Mouse (Mus musculus) ovary, adult 2 months (tissue): ENCODE results near the gene Ptk6. TPM values are rescaled to one million over a fixed set of nuclear protein-coding genes. Genes with fewer than 3 reads are reported as not detected.

ENCODE experiments used
- polyA plus RNA-seq: library from polyadenylated mRNA; depleted of rRNA; stranded (reverse); fragments of >200 nt; gene quantifications from 2 replicates; pipeline ENCODE4 v1.2.3, GENCODE M21; 2012; rRNA removed

Gene Ptk6
- polyA plus RNA-seq, result 0.07 and 0.08 TPM in 2 replicates

DNA sequence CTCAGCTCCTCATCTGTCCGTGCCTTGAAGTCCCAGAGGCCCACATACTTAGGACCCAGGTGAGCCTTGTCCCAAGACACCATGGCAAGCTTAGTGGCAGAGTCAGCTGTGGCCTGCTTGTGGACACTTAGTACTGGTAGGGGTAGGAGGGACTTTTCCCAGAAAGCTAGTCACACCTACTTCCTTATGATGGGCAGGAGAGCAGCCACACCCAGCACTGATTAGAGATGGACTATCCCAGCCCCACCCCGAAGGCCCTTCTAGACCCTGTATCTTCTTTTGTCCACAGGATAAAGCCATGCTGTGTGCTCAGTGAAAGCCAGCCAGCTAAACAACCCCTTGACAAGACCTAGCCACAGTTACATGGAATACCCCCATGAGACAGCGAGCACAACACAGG lies at the start of gene Ptk6:
Ptk6 (minus strand) TSS at position 368 of the 400 bp plus-strand sequence.

GRCm38 (mm10) chr2:181241602-181242313 lies 39.2 kb upstream of the Ptk6 start, which contains the start of gene Helz2:
Helz2 (minus strand) TSS chr2:181242027.

GRCm38 (mm10) chr2:181219538-181220216 lies 17.1 kb upstream of the Ptk6 start, which contains the start of gene Fndc11:
Fndc11 (plus strand) TSS chr2:181220013.

GRCm38 (mm10) chr2:181213021-181213445 lies 10.4 kb upstream of the Ptk6 start, which contains the start of gene Srms:
Srms (minus strand) TSS chr2:181213185.

GRCm38 (mm10) chr2:181187121-181188000 lies 15.2 kb downstream of the Ptk6 start, which contains the start of gene Ppdpf:
Ppdpf (plus strand) TSS chr2:181187247.

DNA sequence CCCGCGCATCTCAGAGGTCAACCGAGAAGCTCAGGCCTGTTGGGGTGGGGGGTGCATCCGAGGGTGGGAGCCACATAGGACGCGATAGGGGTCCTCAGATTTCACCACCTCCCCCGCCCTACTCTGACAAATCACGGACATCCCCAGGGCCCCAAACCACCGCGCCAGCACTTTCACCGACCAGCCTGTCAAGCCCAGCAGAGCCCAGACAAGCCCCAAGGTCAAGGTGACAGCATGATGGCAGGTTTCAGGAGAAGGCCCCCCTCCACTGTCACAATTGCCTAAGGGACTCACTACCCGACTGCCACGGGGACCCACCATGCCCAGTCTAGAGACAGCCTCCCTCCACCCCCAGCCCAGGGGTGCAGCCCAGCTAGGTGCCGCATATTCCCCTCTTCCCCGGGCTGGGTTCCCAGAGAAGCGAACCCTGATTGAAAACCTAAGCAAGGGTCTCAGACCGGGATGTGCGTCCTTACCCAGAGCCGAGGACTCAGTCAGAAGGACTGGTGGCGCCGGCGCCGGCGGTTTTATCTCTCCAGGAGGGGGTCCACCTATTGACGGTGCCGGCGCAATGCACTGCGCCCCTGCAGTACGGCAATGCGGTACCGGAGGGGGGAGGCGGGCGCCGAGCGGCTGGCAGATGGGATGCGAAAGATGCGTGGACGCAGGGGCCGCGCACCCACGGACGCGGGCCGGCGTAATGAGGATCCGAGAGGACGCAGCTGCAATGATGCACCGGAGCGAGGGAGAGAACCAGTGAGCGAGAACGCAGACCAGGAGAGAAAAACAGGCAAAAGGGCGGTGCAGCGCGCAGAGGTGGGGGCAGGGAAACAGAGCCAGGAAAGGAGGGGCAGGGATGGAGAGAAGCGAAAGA lies 46.1 kb downstream of the Ptk6 start, which contains the start of gene Eef1a2:
Eef1a2 (minus strand) TSS at position 767 of the 874 bp plus-strand sequence.

Other genes starting within 250 kb of the Ptk6 start
- gene Nkain4, start 248.1 kb downstream of the Ptk6 start, polyA plus RNA-seq, result 22.7 and 25.8 TPM in 2 replicates
- gene Arfgap1, start 235.6 kb downstream of the Ptk6 start, polyA plus RNA-seq, result 84.7 and 89.5 TPM in 2 replicates
- gene Col20a1, start 216.3 kb downstream of the Ptk6 start, polyA plus RNA-seq, result 6.5 and 8.9 TPM in 2 replicates
- 3.5 and 4.2 TPM in 2 replicates for gene Chrna4, start 159.2 kb downstream of the Ptk6 start, polyA plus RNA-seq
- 0.19 TPM in 1 of 2 replicates, not detected in the other for gene Kcnq2, start 67.5 kb downstream of the Ptk6 start, polyA plus RNA-seq
- gene Eef1a2, start 45.8 kb downstream of the Ptk6 start, polyA plus RNA-seq, result 0.16 and 0.44 TPM in 2 replicates
- gene Ppdpf, start 15.5 kb downstream of the Ptk6 start, polyA plus RNA-seq, result 126 and 156 TPM in 2 replicates
- 0.56 and 1.00 TPM in 2 replicates for gene Srms, start 10.4 kb upstream of the Ptk6 start, polyA plus RNA-seq
- gene Fndc11, start 17.2 kb upstream of the Ptk6 start, polyA plus RNA-seq, result 1.4 and 1.8 TPM in 2 replicates
- 28.3 and 34.1 TPM in 2 replicates for gene Helz2, start 39.2 kb upstream of the Ptk6 start, polyA plus RNA-seq
- 31.8 and 32.4 TPM in 2 replicates for gene Gmeb2, start 85.2 kb upstream of the Ptk6 start, polyA plus RNA-seq
- 0.36 TPM in 1 of 2 replicates, not detected in the other for gene Stmn3, start 111.7 kb upstream of the Ptk6 start, polyA plus RNA-seq
- gene Rtel1, start 117.0 kb upstream of the Ptk6 start, polyA plus RNA-seq, result 53.9 and 70.8 TPM in 2 replicates
- 71.1 and 77.7 TPM in 2 replicates for gene Zgpat, start 162.1 kb upstream of the Ptk6 start, polyA plus RNA-seq
- gene Arfrp1, start 162.6 kb upstream of the Ptk6 start, polyA plus RNA-seq, result 36.7 and 46.0 TPM in 2 replicates
- 191 and 210 TPM in 2 replicates for gene Lime1, start 177.3 kb upstream of the Ptk6 start, polyA plus RNA-seq